Mouse (Mus musculus) heart, embryonic 11.5 days (tissue): Measurements from ENCODE around the gene Zpbp2. TPM values are rescaled to one million over a fixed set of nuclear protein-coding genes. Genes with fewer than 3 reads are reported as not detected.

Experiments used
- ATAC-seq: fragments of 200-750 bp; cut with Nextera tagmentation; replicated peaks from 2 replicates; pipeline ENCODE4 v1.8.0; 2017; ENCODE audit warnings: moderate library complexity; ENCODE audit not compliant: insufficient number of reproducible peaks, low FRiP score, low TSS enrichment
- H3K27ac ChIP-seq: fragments of 300-500 bp; sonication (generic); 2 replicates; pipeline ENCODE4 v1.5.1; 2014; ENCODE audit warnings: mild to moderate bottlenecking, low read depth, low read length
- H3K27me3 ChIP-seq: fragments of 300-500 bp; sonication (generic); 2 replicates; pipeline ENCODE4 v1.6.1; 2014; ENCODE audit warnings: mild to moderate bottlenecking, low read length, mixed read lengths; ENCODE audit not compliant: control insufficient read depth, insufficient read depth
- H3K36me3 ChIP-seq: fragments of 300-500 bp; sonication (generic); 2 replicates; pipeline ENCODE4 v1.6.1; 2014; ENCODE audit warnings: mild to moderate bottlenecking, low read length, moderate library complexity, mixed read lengths; ENCODE audit not compliant: control insufficient read depth, insufficient read depth
- H3K4me1 ChIP-seq: fragments of 300-500 bp; sonication (generic); 2 replicates; pipeline ENCODE4 v1.6.1; 2014; ENCODE audit warnings: low read length; ENCODE audit not compliant: control insufficient read depth, insufficient read depth
- H3K4me2 ChIP-seq: fragments of 300-500 bp; sonication (generic); 2 replicates; pipeline ENCODE4 v1.6.1; 2014; ENCODE audit warnings: mild to moderate bottlenecking, moderate library complexity
- H3K4me3 ChIP-seq: fragments of 300-500 bp; sonication (generic); 2 replicates; pipeline ENCODE4 v1.5.1; 2014; ENCODE audit warnings: low read depth, low read length
- H3K9ac ChIP-seq: fragments of 300-500 bp; sonication (generic); 2 replicates; pipeline ENCODE4 v1.6.1; 2014; ENCODE audit warnings: mild to moderate bottlenecking, low read depth, low read length, moderate library complexity
- H3K9me3 ChIP-seq: fragments of 300-500 bp; sonication (generic); replicated peaks from 2 replicates; pipeline ENCODE4 v1.6.1; 2016; ENCODE audit warnings: low read length; ENCODE audit not compliant: control insufficient read depth
- whole genome bisulfite sequencing: fragments of 180-500 bp; shearing (Covaris S2); extraction: QIAGEN DNeasy Blood & Tissue Kit; methylation state at CpG from one replicate; pipeline ENCODE4 v1.1.7; 2014; ENCODE audit not compliant: insufficient replicate concordance; 5-methylcytosine and 5-hydroxymethylcytosine counted together
- polyA plus RNA-seq: library from polyadenylated mRNA; unstranded; fragments of >200 nt; fragmentation: Nextera tagmentation; extraction: Ambion mirVana; gene quantifications from 2 replicates; pipeline ENCODE4 v1.2.1, GENCODE M21; 2014

Gene Zpbp2
- polyA plus RNA-seq, 1 experiment from 2014 or later: 0.33 TPM

GRCm38 (mm10) chr11:98569461-98569860, 18.6 kb downstream of the Zpbp2 start:
- 76% methylated on average over 6 of the region's 6 CpGs for WGBS
- H3K9me3 ChIP-seq: no peaks in the 10 kb centered on the region
- no peak for ATAC-seq

GRCm38 (mm10) chr11:98577776-98578175, 26.9 kb downstream of the Zpbp2 start:
- no peak overlapping the region for H3K4me3 ChIP-seq
- H3K9ac ChIP-seq: no peak overlapping the region
- no peak for ATAC-seq
- H3K27me3 ChIP-seq: no peaks in the 10 kb centered on the region
- H3K9me3 ChIP-seq: no peaks in the 10 kb centered on the region
- WGBS: 81% methylated on average over 5 of the region's 5 CpGs
- H3K36me3 ChIP-seq: peaks cover 4% of the 10 kb centered on the region
- no peak overlapping the region for H3K4me2 ChIP-seq
- H3K4me1 ChIP-seq: peaks cover 33% of the 10 kb centered on the region
- no peak overlapping the region for H3K27ac ChIP-seq

More at GRCm38 (mm10) chr11:98569461-98569860, 18.6 kb downstream of the Zpbp2 start:
- Histone ChIP-seq H3K4me1 (no peaks in the 10 kb centered on the region), H3K27ac (no peak overlapping the region), H3K27me3 (no peaks in the 10 kb centered on the region), H3K9ac (no peak overlapping the region), H3K36me3 (no peaks in the 10 kb centered on the region), H3K4me3 (no peak overlapping the region), H3K4me2 (no peak overlapping the region)

- H3K9me3 ChIP-seq: no peaks in the 10 kb centered on the region
- peak overlapping the region; percentile 89 for H3K27ac ChIP-seq
- 34% methylated on average over 16 of the region's 16 CpGs for WGBS
- H3K27me3 ChIP-seq: no peaks in the 10 kb centered on the region
- peak overlapping the region; percentile 18 for H3K4me3 ChIP-seq
- ATAC-seq: peak; percentile 73
- peaks cover 7% of the 10 kb centered on the region for H3K36me3 ChIP-seq
- peak overlapping the region; percentile 49 for H3K9ac ChIP-seq
- peak overlapping the region; percentile 47 for H3K4me2 ChIP-seq
- H3K4me1 ChIP-seq: peaks cover 56% of the 10 kb centered on the region
These were observed 29.6 kb downstream of the Zpbp2 start for GRCm38 (mm10) chr11:98580301-98581121.

GRCm38 (mm10) chr11:98581286-98582029, 30.6 kb downstream of the Zpbp2 start:
- H3K36me3 ChIP-seq: peaks cover 7% of the 10 kb centered on the region
- WGBS: 52% methylated on average over 17 of the region's 17 CpGs
- peaks cover 62% of the 10 kb centered on the region for H3K4me1 ChIP-seq
- peak overlapping the region; percentile 89 for H3K27ac ChIP-seq
- ATAC-seq: no peak
- peak overlapping the region; percentile 49; the same call in 1 of the 2 replicates for H3K9ac ChIP-seq
- H3K27me3 ChIP-seq: no peaks in the 10 kb centered on the region
- H3K9me3 ChIP-seq: no peaks in the 10 kb centered on the region
- peak overlapping the region; percentile 18 for H3K4me3 ChIP-seq
- H3K4me2 ChIP-seq: peak overlapping the region; percentile 47

- H3K4me3 ChIP-seq: peak overlapping the region; percentile 18
- H3K4me2 ChIP-seq: peak overlapping the region; percentile 47
- 63% methylated on average over 8 of the region's 8 CpGs for WGBS
- peaks cover 62% of the 10 kb centered on the region for H3K4me1 ChIP-seq
- no peak for ATAC-seq
- peak overlapping the region; percentile 89 for H3K27ac ChIP-seq
- peak overlapping the region; percentile 28; the same call in 1 of the 2 replicates for H3K9ac ChIP-seq
- peaks cover 7% of the 10 kb centered on the region for H3K36me3 ChIP-seq
- no peaks in the 10 kb centered on the region for H3K27me3 ChIP-seq
- H3K9me3 ChIP-seq: no peaks in the 10 kb centered on the region
These were observed 31.1 kb downstream of the Zpbp2 start for GRCm38 (mm10) chr11:98582030-98582388.

- Histone ChIP-seq H3K9me3 (no peaks in the 10 kb centered on the region), H3K36me3 (peaks cover 7% of the 10 kb centered on the region), H3K27ac (peak overlapping the region; percentile 89), H3K4me2 (peak overlapping the region; percentile 47), H3K4me3 (peak overlapping the region; percentile 18; the same call in 1 of the 2 replicates), H3K9ac (peak overlapping the region; percentile 49; the same call in 1 of the 2 replicates), H3K27me3 (no peaks in the 10 kb centered on the region), H3K4me1 (peaks cover 66% of the 10 kb centered on the region)
- ATAC-seq: 0 out of 2 replicates have a peak, but pooled peaks have one; percentile 35
- WGBS: 68% methylated on average over 12 of the region's 12 CpGs
These were observed 31.8 kb downstream of the Zpbp2 start for GRCm38 (mm10) chr11:98582551-98583264.

- Histone ChIP-seq H3K4me3 (no peak overlapping the region), H3K9me3 (no peaks in the 10 kb centered on the region), H3K36me3 (peaks cover 7% of the 10 kb centered on the region), H3K27me3 (no peaks in the 10 kb centered on the region), H3K4me1 (peaks cover 71% of the 10 kb centered on the region), H3K4me2 (peak overlapping the region; percentile 47), H3K27ac (peak overlapping the region; percentile 89), H3K9ac (peak overlapping the region; percentile 49)
- WGBS: 76% methylated on average over 3 of the region's 3 CpGs
- ATAC-seq: peak; percentile 56; the same call in 1 of the 2 replicates
These were observed 32.3 kb downstream of the Zpbp2 start for GRCm38 (mm10) chr11:98583265-98583552.

- Histone ChIP-seq H3K27me3 (no peaks in the 10 kb centered on the region), H3K4me2 (peak overlapping the region; percentile 81), H3K27ac (peak overlapping the region; percentile 89), H3K4me1 (peaks cover 74% of the 10 kb centered on the region), H3K36me3 (peaks cover 7% of the 10 kb centered on the region), H3K9me3 (no peaks in the 10 kb centered on the region), H3K9ac (peak overlapping the region; percentile 49), H3K4me3 (no peak overlapping the region)
- WGBS: 26% methylated on average over 3 of the region's 3 CpGs
- ATAC-seq: no peak
These were observed 32.7 kb downstream of the Zpbp2 start for GRCm38 (mm10) chr11:98583571-98583970.
